In the genomic region with DNA sequence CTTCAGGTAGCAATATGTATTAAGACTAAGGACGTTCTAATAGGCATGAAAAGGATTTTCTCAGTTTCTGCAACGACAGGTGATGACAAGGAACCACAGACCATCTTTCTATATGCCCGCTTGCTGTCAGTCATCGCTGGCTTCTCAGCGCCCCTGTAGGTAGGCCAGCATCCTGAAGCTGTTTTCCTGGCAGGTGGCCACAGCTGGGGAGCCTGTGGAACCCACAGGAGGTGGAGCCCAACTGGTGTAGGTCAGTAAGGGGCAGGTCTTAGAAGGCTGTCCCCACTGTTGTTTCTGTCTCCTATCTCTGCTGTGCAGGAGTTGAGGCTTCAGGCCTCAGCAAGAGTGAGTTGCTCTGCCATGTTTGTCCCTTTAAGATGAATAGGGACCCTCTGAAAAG, we compare ENCODE assay signal across 36 mouse cellular contexts. TPM values are rescaled to one million over a fixed set of nuclear protein-coding genes. Genes with fewer than 3 reads are reported as not detected.
"Had no signal": no experiment of that assay in that cellular context is flagged by ENCODE, and none has a peak within 500 bp of the region (broad histone marks: within the 10 kb centered on the region; RNA-seq: fewer than 3 reads in every experiment).

No protein-coding gene starts in this region.

- H3K9ac ChIP-seq: limb, embryonic 12.5 days; limb, embryonic 13.5 days; limb, embryonic 15.5 days; liver, embryonic 12.5 days; liver, embryonic 13.5 days; liver, embryonic 14.5 days; liver, embryonic 15.5 days; liver, postnatal 0 days; lung, embryonic 14.5 days; lung, embryonic 15.5 days; midbrain, embryonic 12.5 days; midbrain, embryonic 13.5 days; midbrain, embryonic 15.5 days; neural tube, embryonic 12.5 days had no signal

- ATAC-seq: liver, embryonic 12.5 days; liver, postnatal 0 days; lung, postnatal 0 days; midbrain, embryonic 13.5 days; midbrain, embryonic 15.5 days; midbrain, embryonic 16.5 days had no signal

- H3K36me3 ChIP-seq: limb, embryonic 10.5 days; limb, embryonic 12.5 days; limb, embryonic 13.5 days; limb, embryonic 15.5 days; liver, embryonic 12.5 days; liver, embryonic 13.5 days; liver, embryonic 15.5 days; lung, embryonic 15.5 days; midbrain, embryonic 10.5 days; midbrain, embryonic 12.5 days; midbrain, embryonic 13.5 days; midbrain, embryonic 15.5 days; neural tube, embryonic 12.5 days had no signal

- H3K4me3 ChIP-seq: limb, embryonic 10.5 days; limb, embryonic 12.5 days; limb, embryonic 13.5 days; limb, embryonic 15.5 days; liver, embryonic 12.5 days; liver, embryonic 13.5 days; liver, embryonic 15.5 days; lung, embryonic 15.5 days; megakaryocyte, embryonic 14.5 days; midbrain, embryonic 10.5 days; midbrain, embryonic 12.5 days; midbrain, embryonic 13.5 days; midbrain, embryonic 15.5 days; myocyte; neural tube, embryonic 12.5 days had no signal

- DNase-seq: left cerebral cortex, postnatal 4 days; liver; liver, embryonic 13.5 days; liver, postnatal 0 days; lung, adult 18-20 months; lung, adult 2 months; lung, embryonic 14.5 days; lung, postnatal 10 days; lung, postnatal 14 days; lung, postnatal 36 days; lung, postnatal 4 days; midbrain, embryonic 14.5 days had no signal

- H3K27ac ChIP-seq: limb, embryonic 10.5 days; limb, embryonic 12.5 days; limb, embryonic 13.5 days; limb, embryonic 15.5 days; liver, embryonic 12.5 days; liver, embryonic 13.5 days; liver, embryonic 14.5 days; liver, embryonic 15.5 days; lung, embryonic 15.5 days; macrophage; midbrain, embryonic 10.5 days; midbrain, embryonic 12.5 days; midbrain, embryonic 13.5 days; midbrain, embryonic 15.5 days; neural tube, embryonic 12.5 days had no signal

- H3K4me2 ChIP-seq: limb, embryonic 12.5 days; limb, embryonic 13.5 days; limb, embryonic 15.5 days; liver, embryonic 11.5 days; liver, embryonic 12.5 days; liver, embryonic 13.5 days; liver, embryonic 15.5 days; lung, embryonic 14.5 days; lung, embryonic 15.5 days; midbrain, embryonic 11.5 days; midbrain, embryonic 12.5 days; midbrain, embryonic 13.5 days; midbrain, embryonic 15.5 days; neural tube, embryonic 12.5 days had no signal

- H3K27me3 ChIP-seq: limb, embryonic 12.5 days; limb, embryonic 13.5 days; limb, embryonic 15.5 days; liver, embryonic 13.5 days; liver, embryonic 15.5 days; lung, embryonic 15.5 days; midbrain, embryonic 12.5 days; midbrain, embryonic 13.5 days; midbrain, embryonic 15.5 days; neural tube, embryonic 12.5 days had no signal

- H3K9me3 ChIP-seq: limb, embryonic 10.5 days; limb, embryonic 12.5 days; limb, embryonic 13.5 days; limb, embryonic 15.5 days; liver, embryonic 12.5 days; liver, embryonic 13.5 days; liver, embryonic 15.5 days; lung, embryonic 15.5 days; midbrain, embryonic 10.5 days; midbrain, embryonic 12.5 days; midbrain, embryonic 13.5 days; midbrain, embryonic 15.5 days; neural tube, embryonic 12.5 days had no signal

- H3K4me1 ChIP-seq: limb, embryonic 12.5 days; limb, embryonic 13.5 days; limb, embryonic 15.5 days; liver, embryonic 12.5 days; liver, embryonic 13.5 days; liver, embryonic 15.5 days; lung, embryonic 15.5 days; megakaryocyte, embryonic 14.5 days; midbrain, embryonic 10.5 days; midbrain, embryonic 12.5 days; midbrain, embryonic 13.5 days; midbrain, embryonic 15.5 days; neural tube, embryonic 12.5 days had no signal

RNA-seq across cellular contexts. Expression of a gene that starts 37.7 kb away (rescaled TPM):
- total RNA-seq: liver, adult 2 months; megakaryocyte, adult 5-6 weeks; megakaryocyte-erythroid progenitor cell, adult 5-6 weeks; monocyte, adult 5-6 weeks had no signal
- polyA plus RNA-seq: liver, adult 2 months; macrophage had no signal
